Mouse (Mus musculus) liver, embryonic 14.5 days (tissue): ENCODE data around the gene Rin3.

Source experiments
- CTCF ChIP-seq: IDR thresholded peaks from 2 replicates; pipeline ENCODE4 v1.5.1; 2016; ENCODE audit warnings: antibody characterized with exemption, low read depth, control low read depth
- EP300 ChIP-seq: IDR thresholded peaks from 2 replicates; pipeline ENCODE4 v1.6.1; 2016; ENCODE audit warnings: antibody characterized with exemption, low read depth

GRCm38 (mm10) chr12:102263249-102263648 lies 19.6 kb upstream of the Rin3 start:
- no peak for TF ChIP-seq CTCF
- no peak for TF ChIP-seq EP300
